Mouse (Mus musculus) layer of hippocampus, postnatal 10 days (tissue): ENCODE results near the gene Ctdspl. TPM values are rescaled to one million over a fixed set of nuclear protein-coding genes. Genes with fewer than 3 reads are reported as not detected.

ENCODE experiments used
- DNase-seq, 2 experiments: peaks; one replicate each; pipeline ENCODE4 v3.0.0; 2021; ENCODE audit warnings: low spot score in 2 of 2
- total RNA-seq, 2 experiments: library from RNA; stranded (reverse); gene quantifications; 2 replicates each; pipeline ENCODE4 v1.2.3; 2021

The Ctdspl gene
- total RNA-seq, 2 experiments from 2014 or later, result 17.0 to 19.0 TPM

GRCm38 (mm10) chr9:119053964-119054576 lies 127.8 kb downstream of the Ctdspl start:
- no peak for DNase-seq

GRCm38 (mm10) chr9:119055336-119055735 lies 129.1 kb downstream of the Ctdspl start:
- no peak for DNase-seq

DNA sequence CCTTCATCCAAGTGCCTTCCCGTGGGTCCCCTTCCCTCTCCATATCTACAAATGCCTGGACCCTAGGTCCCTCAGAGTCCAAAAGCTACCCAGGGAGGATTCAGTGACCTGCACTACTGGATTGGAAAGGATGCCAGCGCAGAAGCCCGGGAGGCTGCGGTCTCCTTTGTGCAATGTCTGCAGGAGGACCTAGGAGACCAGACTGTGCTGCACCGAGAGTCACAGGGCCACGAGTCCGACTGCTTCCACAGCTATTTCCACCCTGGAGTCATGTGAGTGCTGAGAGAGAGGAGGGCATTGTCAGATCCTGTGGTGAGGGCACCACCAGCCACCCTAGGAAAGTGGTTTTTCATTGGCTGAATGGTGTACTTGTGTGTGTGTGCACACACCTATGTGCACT lies 132.0 kb downstream of the Ctdspl start:
- DNase-seq, result no peak

DNA sequence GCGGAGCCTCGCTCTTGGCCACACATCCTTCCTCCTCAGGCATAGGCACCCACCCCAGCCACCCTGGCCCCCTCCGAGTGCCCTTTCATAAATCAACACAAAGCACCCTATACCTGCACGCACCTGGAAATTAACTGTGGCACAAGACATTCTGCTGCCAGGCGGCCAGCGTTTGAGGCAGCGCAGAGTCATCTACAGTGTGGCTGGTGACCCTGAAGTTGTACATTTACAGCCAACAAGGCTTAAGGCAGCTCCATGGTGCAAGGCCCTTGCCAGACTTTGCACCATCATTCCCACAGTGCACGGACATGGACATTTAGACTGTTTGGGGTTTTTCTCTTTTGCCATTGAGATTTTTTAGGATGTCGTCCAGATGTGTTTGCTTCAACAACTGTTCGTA lies 134.4 kb downstream of the Ctdspl start:
- no peak for DNase-seq

GRCm38 (mm10) chr9:119063036-119063644 lies 136.9 kb downstream of the Ctdspl start:
- DNase-seq, result no peak

GRCm38 (mm10) chr9:119064296-119064695 lies 138.0 kb downstream of the Ctdspl start:
- no peak for DNase-seq

- DNase-seq, result peak; percentile 88 to 90
Observed at GRCm38 (mm10) chr9:119067601-119068000, 141.3 kb downstream of the Ctdspl start.

DNA sequence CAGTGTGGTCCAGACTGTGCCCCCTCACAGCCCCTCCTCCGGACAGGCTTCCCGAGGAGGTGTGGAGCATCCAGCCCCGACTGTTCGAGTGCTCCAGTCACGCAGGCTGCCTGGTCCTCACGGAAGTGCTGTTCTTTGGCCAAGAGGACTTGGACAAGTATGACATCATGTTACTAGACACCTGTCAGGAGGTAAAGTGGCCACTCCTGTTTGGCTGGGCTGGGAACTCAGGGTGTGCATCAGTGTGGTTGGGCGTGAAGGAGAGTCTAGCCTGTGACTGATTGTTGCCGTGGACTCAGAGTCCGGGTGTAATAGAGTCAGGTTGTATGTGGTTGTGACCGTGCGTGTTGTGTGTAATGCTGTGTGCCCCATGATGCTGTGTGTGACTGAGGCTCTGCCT lies 142.0 kb downstream of the Ctdspl start:
- DNase-seq, result no peak

GRCm38 (mm10) chr9:119070173-119070825 lies 144.0 kb downstream of the Ctdspl start:
- DNase-seq, result no peak

GRCm38 (mm10) chr9:119071786-119072185 lies 145.5 kb downstream of the Ctdspl start:
- DNase-seq, result no peak

DNA sequence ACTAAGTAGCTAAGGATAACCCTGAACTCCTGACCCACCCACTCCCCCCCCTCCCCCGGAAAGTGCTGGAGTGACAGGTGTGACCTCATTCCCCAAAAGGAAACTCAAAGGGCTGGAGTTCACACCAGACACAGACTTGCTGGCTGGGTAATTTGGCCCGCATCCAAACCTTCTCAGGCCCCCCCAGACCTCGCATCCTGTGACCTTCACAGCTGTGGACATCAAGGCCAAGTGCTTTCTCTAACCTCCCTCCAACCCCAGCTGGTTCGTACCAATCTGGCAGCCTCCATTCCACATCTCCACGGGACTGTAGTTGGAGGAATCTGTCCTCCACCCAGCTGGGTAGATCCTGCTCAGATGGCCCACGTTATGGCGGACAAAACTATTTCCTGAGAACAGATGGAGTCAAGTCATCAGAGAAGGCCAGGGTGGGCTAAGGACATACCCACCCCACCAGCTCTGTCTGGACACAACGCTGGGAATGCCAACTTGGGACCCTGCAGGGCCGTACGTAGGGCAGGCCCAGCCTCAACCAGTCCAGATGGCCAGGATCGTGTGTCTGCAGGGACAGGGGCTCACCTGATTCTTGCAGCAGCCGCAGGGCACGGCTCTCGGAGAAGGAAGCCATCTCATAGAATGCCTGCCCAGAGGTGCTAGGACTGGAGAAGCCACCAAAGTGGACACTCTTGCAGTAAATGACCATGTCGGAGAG lies 147.1 kb downstream of the Ctdspl start:
- no peak for DNase-seq

DNA sequence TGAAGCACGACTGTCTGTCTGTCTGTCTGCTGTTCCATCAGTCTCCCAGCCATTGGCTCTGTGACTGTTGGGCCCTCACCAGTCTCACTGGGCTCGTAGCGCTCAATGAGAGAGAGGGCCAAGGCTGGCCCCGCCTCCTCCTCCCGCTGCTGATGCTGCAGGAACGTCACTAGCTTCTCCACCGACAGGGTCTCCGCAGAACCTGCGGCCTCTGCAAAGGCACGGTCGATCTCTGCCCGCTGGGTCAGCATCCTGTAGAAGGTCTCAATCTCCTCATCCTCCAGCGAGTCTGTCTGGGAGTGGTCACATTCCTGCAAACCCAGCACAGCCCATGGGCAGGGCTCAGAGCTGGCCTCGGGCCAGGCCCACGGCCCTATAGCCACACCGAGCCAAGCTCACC lies 149.4 kb downstream of the Ctdspl start:
- no peak for DNase-seq

DNA sequence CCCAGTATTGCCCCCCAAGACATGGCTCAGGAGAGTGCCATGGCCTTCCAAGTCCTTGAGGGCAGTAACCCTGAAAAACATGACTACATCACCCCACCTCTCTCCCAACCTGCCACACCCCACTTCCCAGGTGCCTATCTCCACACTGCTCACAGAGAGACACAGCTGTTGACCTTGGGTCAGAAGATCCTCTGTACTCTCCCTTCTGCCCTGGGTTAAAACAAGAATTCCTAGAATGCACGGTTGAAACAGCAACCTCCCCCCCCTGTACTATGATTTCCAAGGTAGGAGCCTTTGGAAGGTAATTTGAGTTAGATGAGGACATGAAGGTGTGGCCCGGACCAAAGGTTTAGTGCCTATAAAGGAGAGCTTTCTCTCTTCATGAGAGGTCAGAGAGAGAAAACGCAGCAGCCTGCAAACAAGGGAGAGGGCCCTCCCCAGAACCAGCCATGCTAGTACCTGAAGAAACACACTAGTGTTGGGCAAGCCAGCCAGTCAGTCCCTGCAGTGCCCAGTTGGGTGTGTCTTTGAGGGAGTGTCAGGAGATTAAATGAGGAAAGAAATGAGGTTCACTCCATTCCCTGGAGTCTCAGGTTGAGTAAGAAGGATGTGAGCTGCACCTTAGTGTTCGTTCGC lies 153.9 kb downstream of the Ctdspl start:
- DNase-seq, result no peak

DNA sequence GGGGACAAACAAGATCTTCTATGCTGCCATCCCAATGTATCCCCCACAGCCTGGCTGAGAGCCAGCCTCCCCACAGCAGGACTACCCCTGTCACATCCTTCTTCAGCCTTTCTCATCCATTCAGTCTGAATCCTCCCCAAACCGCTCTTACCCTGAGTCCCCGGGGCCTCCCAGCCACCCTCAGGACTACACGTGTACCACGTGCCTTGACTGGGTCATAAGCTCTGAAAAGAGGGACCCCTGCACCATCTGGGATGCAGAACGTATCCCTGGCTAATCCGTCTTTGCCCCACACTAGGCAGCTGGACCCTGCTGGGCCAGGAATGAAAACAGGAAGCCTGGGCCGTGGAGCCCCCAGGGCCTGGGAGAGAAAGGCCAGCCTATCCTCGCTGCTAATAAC lies 155.8 kb downstream of the Ctdspl start:
- DNase-seq, result no peak

DNA sequence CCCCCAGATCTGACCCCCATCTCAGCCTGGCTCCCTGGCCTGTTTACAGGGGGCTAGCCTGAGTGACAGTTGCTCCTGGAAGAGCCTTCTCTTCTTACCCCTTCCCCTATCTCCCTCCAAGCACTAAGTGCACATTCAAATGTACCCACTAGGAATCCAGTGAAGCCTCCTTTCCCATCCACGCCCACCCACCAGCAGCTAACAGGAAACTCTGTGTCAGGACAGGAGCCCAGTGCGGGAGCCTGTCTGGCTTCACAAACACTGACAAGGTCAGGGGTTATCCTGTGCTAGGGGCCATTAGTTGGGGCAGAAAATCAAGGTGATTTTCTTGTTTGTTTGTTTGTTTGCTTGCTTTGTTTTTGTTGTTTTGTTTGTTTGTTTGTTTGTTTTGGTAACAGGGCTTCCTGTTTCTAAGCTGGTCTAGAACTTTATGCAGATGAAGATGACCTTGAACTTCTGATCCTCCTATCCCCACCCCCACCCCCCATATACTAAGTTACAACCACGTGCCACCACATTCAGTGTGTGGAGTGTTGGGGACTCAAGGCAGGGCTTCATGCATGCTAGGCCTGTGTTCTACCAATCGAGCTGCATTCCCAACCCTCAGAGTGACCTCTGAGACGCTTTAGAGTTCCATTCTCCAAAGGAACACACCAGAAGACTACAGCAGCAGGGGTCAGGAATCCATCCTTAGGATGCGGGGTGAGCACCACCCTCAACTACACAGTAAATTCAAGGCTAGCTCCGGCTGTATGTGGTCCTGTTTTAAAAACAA lies 156.6 kb downstream of the Ctdspl start:
- DNase-seq, result no peak

DNA sequence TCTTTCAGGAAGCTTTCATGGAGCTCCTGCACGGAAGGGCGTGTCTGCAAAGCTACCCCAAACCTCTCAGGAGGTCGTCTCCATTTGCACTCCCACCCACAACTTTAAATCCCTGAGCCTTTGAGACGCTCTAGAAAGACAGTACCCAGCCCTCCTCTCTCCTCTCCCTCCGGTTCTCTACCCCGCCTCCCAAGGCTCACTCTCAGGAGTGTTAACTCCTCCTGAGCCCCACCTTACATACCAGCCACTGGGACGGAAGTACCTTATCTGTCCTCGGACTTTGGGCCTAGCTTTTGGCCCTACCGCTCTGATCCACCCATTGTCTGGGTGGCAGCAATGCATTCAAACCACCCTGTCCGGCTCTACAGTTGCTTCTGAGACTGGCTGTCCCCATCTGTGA lies 157.7 kb downstream of the Ctdspl start:
- DNase-seq, result no peak

DNA sequence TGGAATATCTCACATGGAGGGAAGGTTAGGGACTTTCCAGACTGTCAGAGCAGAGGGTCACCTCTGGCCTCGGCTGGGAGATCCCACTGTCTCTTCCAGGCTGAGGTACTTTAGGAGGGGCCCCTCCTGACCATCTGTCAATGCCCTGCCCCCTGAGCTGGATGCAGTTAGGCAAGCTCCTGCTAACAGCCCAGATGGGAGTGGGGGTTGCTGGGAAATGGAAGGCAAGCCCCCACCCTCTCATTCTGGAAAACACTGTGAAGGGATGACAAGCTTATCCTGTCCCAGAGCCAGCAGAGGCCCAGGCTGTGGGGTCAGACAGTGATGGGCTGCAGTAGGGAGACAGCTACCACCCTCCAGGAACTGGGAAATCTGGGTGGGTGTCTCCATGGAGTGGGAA lies 160.2 kb downstream of the Ctdspl start:
- no peak for DNase-seq

DNA sequence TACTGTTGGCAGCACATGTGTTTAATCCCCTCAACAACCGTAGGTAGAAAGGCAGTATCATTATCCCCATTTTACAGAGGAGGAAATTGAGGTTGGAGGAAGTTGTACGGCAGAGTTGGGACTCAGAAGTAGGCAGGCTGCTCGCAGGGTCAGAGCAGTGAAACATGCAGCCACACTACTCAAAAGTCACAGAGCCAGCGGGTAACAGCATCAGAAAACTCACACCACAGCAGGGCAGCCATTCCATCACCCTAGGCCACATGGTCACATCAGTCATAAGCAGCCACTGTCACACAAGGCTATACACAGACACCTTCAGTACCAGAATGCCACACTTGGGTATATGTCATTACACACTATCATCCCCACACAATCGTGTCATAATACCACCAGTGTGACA lies 161.1 kb downstream of the Ctdspl start:
- DNase-seq, result no peak

DNA sequence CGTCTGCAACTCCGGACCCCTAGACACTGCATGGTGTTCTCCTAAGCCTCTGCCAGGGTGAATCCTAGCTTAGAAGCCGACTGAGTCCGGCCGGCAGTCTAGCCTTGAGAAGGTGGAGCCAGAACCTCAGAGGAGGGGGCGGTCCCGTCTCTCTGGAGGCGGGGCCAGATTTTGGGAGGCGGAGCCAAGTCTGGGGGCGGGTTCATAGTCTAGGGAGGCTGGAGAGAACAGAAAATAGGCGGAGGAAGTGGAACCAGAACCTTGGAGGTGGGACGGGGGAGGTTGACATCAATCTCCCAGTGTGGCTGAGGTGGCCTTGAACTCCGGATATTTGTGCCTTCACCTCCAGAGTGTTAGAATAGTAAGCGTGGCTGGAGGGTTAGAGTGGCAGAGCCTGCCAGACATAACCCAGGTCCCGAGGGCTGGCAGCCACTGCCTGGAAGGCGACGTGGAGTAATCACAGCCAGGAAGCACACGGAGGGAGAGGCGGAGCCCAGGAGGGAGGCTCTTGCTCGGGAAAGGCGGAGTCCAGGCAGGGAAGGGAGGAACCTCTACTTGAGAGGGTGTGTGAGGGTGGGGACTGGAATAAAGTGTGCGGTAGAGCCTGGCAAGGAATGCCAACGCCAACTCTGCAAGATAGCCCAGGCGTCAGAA lies 162.0 kb downstream of the Ctdspl start:
- DNase-seq, result peak; percentile 80

DNA sequence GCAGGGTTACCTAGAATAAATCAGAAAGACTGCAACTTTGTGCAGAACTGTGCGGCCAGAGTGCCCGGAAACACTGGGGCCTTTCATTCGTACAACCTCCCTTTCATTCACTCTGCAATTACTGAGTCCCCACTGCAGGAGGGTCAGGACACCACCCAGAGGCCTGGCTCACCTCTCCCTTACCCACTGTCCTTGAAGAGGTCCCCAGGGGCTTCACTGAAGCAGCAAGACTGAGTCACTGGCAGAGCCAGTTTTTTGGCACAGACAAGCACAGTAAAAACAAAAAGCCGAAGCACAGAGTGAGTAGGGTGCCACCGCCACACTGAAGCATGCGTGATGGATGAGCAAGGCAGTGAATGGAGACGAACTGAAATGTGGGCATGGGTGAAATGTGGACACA lies 163.2 kb downstream of the Ctdspl start:
- no peak for DNase-seq
